Mouse (Mus musculus): ENCODE data around the gene Lefty2. TPM values are rescaled to one million over a fixed set of nuclear protein-coding genes. Genes with fewer than 3 reads are reported as not detected.

The Lefty2 gene
- total RNA-seq, 1 experiment = 68.3 TPM

DNA sequence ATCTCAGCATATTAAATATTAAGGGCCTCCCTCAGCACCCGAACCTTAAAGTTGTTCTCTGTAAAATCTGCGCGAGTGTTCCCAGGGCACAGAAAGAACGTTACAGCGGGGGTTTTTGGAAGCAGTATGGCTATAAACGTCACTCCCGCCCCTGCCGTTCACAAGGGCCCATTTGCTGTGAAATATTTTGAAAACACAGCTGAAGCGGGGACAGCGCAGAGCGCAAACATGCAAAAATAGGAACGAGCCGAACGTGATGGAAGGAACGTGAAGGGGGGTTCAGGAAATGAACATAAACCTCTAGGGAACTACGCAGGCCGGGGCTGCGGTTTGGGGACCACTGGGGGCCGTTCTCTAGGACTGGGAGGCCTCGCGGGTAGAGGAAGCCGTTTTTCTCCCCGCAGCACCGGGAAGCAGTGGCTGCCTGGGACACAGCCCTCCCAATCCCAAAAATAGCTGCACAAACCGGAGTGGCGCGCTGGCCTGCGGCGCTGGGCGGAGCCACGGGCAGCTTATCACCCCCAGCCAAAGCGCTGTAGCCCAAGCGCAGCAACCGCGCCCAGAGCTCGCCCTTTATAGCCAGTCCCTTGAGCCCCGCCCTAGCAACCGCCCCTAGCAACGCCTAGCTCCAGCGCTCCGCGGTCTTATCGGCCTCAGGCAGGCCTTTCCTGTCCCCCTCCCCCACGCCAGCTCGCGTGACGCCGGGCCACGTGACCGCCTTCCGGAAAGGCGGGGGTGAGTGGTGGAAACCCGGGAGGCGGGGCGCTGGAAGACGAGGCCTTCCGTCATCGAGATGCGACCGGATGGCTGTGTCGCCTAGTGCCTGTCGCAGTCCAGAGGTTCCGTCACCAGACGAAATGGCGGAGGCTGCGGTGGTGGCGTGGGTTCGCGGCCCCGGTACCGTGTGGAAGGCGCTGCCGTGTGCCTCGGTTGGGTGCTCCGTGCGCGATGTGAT is 42.3 kb upstream of the Lefty2 start, which contains the start of gene Sde2:
Gene Sde2, plus strand, starts transcription at position 812 of the 955 bp plus-strand sequence.
- Histone ChIP-seq H3K4me3 (ENCODE audit: insufficient read depth in 1 of 2, low read depth in 1 of 2, low read length in 2 of 2, poor library complexity in 1 of 2, severe bottlenecking in 1 of 2) (peak within 1 kb of the TSS; percentile 74 to 86), H3K4me1 (ENCODE audit: control insufficient read depth in 2 of 2, insufficient read depth in 2 of 2, low read length in 2 of 2, poor library complexity in 1 of 2) (peaks cover 10 to 13% of the 10 kb centered on the region in 2 experiments; a peak in 3 of 4 replicates), H3K9me3 (ENCODE audit: control insufficient read depth, insufficient read depth, low read depth, low read length) (no peaks in the 10 kb centered on the region), H3K36me3 (ENCODE audit: control insufficient read depth, insufficient read depth, low read length, poor library complexity, severe bottlenecking) (peaks cover 6% of the 10 kb centered on the region; the same call in 1 of the 2 replicates), H3K9ac (ENCODE audit: insufficient read depth, low read depth, low read length, poor library complexity, severe bottlenecking) (peak within 1 kb of the TSS; percentile 98), H3K27ac (ENCODE audit: insufficient read depth, low read depth, low read length, poor library complexity, severe bottlenecking) (peak within 1 kb of the TSS; percentile 93)
- in situ Hi-C loops (cut with MboI; ENCODE audit: low sequenced_read_pairs in 2 of 2, unreplicated experiment in 2 of 2) = no loop called here
- peak; percentile 100 for DNase-seq (ENCODE audit: low read depth, low spot score)
- TF ChIP-seq CHD2 (IDR thresholded peaks at IDR 0.05; ENCODE audit: low read depth, low read length) (0 out of 2 replicates have a peak, but pooled peaks have one; percentile 70), ZNF384 (IDR thresholded peaks at IDR 0.05; ENCODE audit: low read depth, low read length) (no peak), ZC3H11A (IDR thresholded peaks at IDR 0.05; ENCODE audit: borderline replicate concordance, low read depth, low read length) (no peak), HCFC1 (IDR thresholded peaks at IDR 0.05; ENCODE audit: borderline replicate concordance, insufficient read depth, low read length) (peak; percentile 87; the same call in 1 of the 2 replicates), MAFK (IDR thresholded peaks at IDR 0.05; ENCODE audit: insufficient read depth, low read depth, low read length) (no peak)

DNA sequence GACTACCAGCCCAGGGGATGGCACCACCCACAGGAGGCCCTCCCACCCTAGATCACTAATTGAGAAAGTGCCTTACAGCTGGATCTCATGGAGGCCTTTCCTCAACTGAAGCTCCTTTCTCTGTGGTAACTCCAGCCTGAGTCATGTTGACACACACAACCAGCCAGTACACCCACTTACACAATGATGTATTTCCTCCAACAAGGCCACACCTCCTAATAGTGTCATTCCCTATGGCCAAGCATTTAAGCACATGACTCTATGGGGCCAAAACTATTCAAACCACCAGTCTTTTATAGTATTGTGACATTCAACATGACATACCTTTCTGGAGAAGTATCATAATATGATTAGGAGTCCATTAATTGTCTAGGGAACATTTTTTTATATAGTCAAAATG is 34.1 kb upstream of the Lefty2 start:
- no peak for DNase-seq (ENCODE audit: low read depth, low spot score)
- H3K4me3 ChIP-seq (ENCODE audit: insufficient read depth in 1 of 2, low read depth in 1 of 2, low read length in 2 of 2, poor library complexity in 1 of 2, severe bottlenecking in 1 of 2) = no peak overlapping the region
- TF ChIP-seq ZC3H11A (IDR thresholded peaks at IDR 0.05; ENCODE audit: borderline replicate concordance, low read depth, low read length) (no peak), ZNF384 (IDR thresholded peaks at IDR 0.05; ENCODE audit: low read depth, low read length) (no peak), CHD2 (IDR thresholded peaks at IDR 0.05; ENCODE audit: low read depth, low read length) (no peak), MAFK (IDR thresholded peaks at IDR 0.05; ENCODE audit: insufficient read depth, low read depth, low read length) (no peak), HCFC1 (IDR thresholded peaks at IDR 0.05; ENCODE audit: borderline replicate concordance, insufficient read depth, low read length) (no peak)
- in situ Hi-C loops (cut with MboI; ENCODE audit: low sequenced_read_pairs in 2 of 2, unreplicated experiment in 2 of 2) = no loop called here
- H3K9ac ChIP-seq (ENCODE audit: insufficient read depth, low read depth, low read length, poor library complexity, severe bottlenecking) = no peak overlapping the region
- no peaks in the 10 kb centered on the region for H3K4me1 ChIP-seq (ENCODE audit: control insufficient read depth in 2 of 2, insufficient read depth in 2 of 2, low read length in 2 of 2, poor library complexity in 1 of 2)
- peaks cover 61% of the 10 kb centered on the region for H3K36me3 ChIP-seq (ENCODE audit: control insufficient read depth, insufficient read depth, low read length, poor library complexity, severe bottlenecking)
- no peaks in the 10 kb centered on the region for H3K9me3 ChIP-seq (ENCODE audit: control insufficient read depth, insufficient read depth, low read depth, low read length)
- H3K27ac ChIP-seq (ENCODE audit: insufficient read depth, low read depth, low read length, poor library complexity, severe bottlenecking) = no peak overlapping the region

DNA sequence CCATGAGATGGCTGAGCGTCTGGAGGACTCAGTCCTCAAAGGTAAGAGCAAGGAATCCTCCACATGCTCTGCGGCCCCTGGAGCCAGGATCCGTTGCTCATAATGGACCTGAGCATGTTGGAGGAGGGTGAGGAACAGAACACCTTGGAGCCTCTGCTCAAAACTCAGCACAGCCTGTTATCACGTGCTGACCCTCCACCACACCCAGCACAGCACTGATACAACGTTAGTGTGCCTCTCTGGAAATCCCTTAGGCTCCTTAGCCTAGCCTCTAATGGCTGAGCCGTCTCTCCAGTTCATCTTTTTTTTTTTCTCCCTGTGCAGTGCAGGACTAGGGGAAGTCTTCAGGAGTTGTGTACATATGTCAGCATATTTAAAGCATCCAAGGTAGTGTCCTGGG is 32.9 kb upstream of the Lefty2 start:
- Histone ChIP-seq H3K4me1 (ENCODE audit: control insufficient read depth in 2 of 2, insufficient read depth in 2 of 2, low read length in 2 of 2, poor library complexity in 1 of 2) (peaks cover 2 to 5% of the 10 kb centered on the region in 2 experiments; a peak in 2 of 4 replicates), H3K27ac (ENCODE audit: insufficient read depth, low read depth, low read length, poor library complexity, severe bottlenecking) (no peak overlapping the region), H3K9ac (ENCODE audit: insufficient read depth, low read depth, low read length, poor library complexity, severe bottlenecking) (no peak overlapping the region), H3K9me3 (ENCODE audit: control insufficient read depth, insufficient read depth, low read depth, low read length) (no peaks in the 10 kb centered on the region), H3K36me3 (ENCODE audit: control insufficient read depth, insufficient read depth, low read length, poor library complexity, severe bottlenecking) (peaks cover 69% of the 10 kb centered on the region), H3K4me3 (ENCODE audit: insufficient read depth in 1 of 2, low read depth in 1 of 2, low read length in 2 of 2, poor library complexity in 1 of 2, severe bottlenecking in 1 of 2) (no peak overlapping the region)
- no peak for DNase-seq (ENCODE audit: low read depth, low spot score)
- in situ Hi-C loops (cut with MboI; ENCODE audit: low sequenced_read_pairs in 2 of 2, unreplicated experiment in 2 of 2) = no loop called here
- no peak for TF ChIP-seq HCFC1 (IDR thresholded peaks at IDR 0.05; ENCODE audit: borderline replicate concordance, insufficient read depth, low read length)
- TF ChIP-seq MAFK (IDR thresholded peaks at IDR 0.05; ENCODE audit: insufficient read depth, low read depth, low read length) = no peak
- TF ChIP-seq ZC3H11A (IDR thresholded peaks at IDR 0.05; ENCODE audit: borderline replicate concordance, low read depth, low read length) = no peak
- TF ChIP-seq ZNF384 (IDR thresholded peaks at IDR 0.05; ENCODE audit: low read depth, low read length) = no peak
- TF ChIP-seq CHD2 (IDR thresholded peaks at IDR 0.05; ENCODE audit: low read depth, low read length) = no peak

DNA sequence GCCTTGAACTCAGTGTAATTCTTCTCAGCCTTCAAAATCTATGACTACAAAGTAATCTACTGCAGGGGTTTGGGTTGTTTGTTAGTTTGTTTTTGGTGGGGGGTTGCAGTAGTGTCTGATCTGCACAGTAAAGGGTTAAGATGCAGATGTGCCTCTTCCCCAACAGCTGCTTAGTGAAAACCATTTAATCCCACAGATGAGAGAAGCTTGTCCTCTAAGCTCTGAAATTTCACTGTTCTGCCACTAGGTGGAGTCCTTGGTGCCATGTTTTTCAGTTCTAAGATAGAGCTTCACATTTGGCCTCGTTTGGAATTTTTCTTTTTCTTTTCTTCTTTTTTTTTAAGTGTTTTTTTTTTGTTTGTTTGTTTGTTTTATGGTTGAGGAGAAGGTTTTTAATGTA is 29.3 kb upstream of the Lefty2 start:
- DNase-seq (ENCODE audit: low read depth, low spot score) = peak; percentile 48
- Histone ChIP-seq H3K4me1 (ENCODE audit: control insufficient read depth in 2 of 2, insufficient read depth in 2 of 2, low read length in 2 of 2, poor library complexity in 1 of 2) (peaks cover 3 to 9% of the 10 kb centered on the region in 2 experiments; a peak in 3 of 4 replicates), H3K27ac (ENCODE audit: insufficient read depth, low read depth, low read length, poor library complexity, severe bottlenecking) (no peak overlapping the region), H3K36me3 (ENCODE audit: control insufficient read depth, insufficient read depth, low read length, poor library complexity, severe bottlenecking) (peaks cover 64% of the 10 kb centered on the region), H3K9ac (ENCODE audit: insufficient read depth, low read depth, low read length, poor library complexity, severe bottlenecking) (no peak overlapping the region), H3K9me3 (ENCODE audit: control insufficient read depth, insufficient read depth, low read depth, low read length) (no peaks in the 10 kb centered on the region), H3K4me3 (ENCODE audit: insufficient read depth in 1 of 2, low read depth in 1 of 2, low read length in 2 of 2, poor library complexity in 1 of 2, severe bottlenecking in 1 of 2) (no peak overlapping the region)
- in situ Hi-C loops (cut with MboI; ENCODE audit: low sequenced_read_pairs in 2 of 2, unreplicated experiment in 2 of 2) = no loop called here
- TF ChIP-seq CHD2 (IDR thresholded peaks at IDR 0.05; ENCODE audit: low read depth, low read length) (no peak), ZNF384 (IDR thresholded peaks at IDR 0.05; ENCODE audit: low read depth, low read length) (no peak), HCFC1 (IDR thresholded peaks at IDR 0.05; ENCODE audit: borderline replicate concordance, insufficient read depth, low read length) (no peak), MAFK (IDR thresholded peaks at IDR 0.05; ENCODE audit: insufficient read depth, low read depth, low read length) (no peak), ZC3H11A (IDR thresholded peaks at IDR 0.05; ENCODE audit: borderline replicate concordance, low read depth, low read length) (no peak)

Data from ES-E14 (cell line).